Mouse (Mus musculus) lung, adult 2 months (tissue): ENCODE measurements around the gene Pigu.

Source experiments
- CTCF ChIP-seq: fragments of 200-500 bp; IDR thresholded peaks from 2 replicates; pipeline ENCODE4 v1.5.1; 2011; ENCODE audit warnings: mild to moderate bottlenecking, low read length, control low read depth; ENCODE audit not compliant: insufficient read depth
- POLR2A ChIP-seq: fragments of 200-500 bp; IDR thresholded peaks from 2 replicates; pipeline ENCODE4 v1.6.1; 2011; ENCODE audit warnings: low read depth, mild to moderate bottlenecking, control low read depth, low read length, borderline replicate concordance; ENCODE audit errors: extremely low read depth

DNA sequence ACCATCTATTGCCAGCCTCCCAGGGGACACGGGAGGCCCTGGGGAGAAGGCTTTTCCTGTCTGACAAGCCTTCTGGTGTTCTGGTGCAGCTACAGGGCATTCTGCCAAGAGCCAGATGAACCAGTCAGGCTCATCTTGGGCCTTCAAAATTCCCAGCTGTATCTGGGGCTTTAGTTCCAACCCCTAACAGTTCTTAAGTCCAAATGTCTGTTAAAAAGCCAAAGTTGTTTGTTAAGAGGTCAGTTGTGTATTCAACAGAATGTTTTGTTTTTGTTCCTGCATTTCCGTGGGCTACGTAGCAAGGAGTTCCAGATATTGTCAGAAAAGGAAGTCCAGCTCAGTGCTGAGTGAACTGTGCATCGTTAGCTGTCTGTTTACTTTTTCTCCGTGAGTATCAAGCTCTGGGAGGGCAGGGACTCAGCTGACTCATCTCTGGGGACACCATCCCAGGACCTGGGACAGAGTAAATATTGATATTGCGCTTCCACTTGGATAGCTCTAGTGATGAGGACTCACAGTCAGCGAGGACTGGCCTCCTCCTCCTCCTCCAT lies 12.2 kb upstream of the Pigu start:
- TF ChIP-seq CTCF, result no peak
- no peak for TF ChIP-seq POLR2A
